Mouse (Mus musculus) limb, embryonic 10.5 days (tissue): ENCODE data around the gene Myo16. TPM values are rescaled to one million over a fixed set of nuclear protein-coding genes. Genes with fewer than 3 reads are reported as not detected.

ENCODE experiments used
- DNase-seq: peaks from one replicate; pipeline ENCODE4 v3.0.0-alpha.2; 2017; ENCODE audit warnings: low spot score
- H3K27ac ChIP-seq: fragments of 300-500 bp; sonication (generic); 2 replicates; pipeline ENCODE4 v1.5.1; 2016; ENCODE audit warnings: mild to moderate bottlenecking
- H3K27me3 ChIP-seq: fragments of 300-500 bp; sonication (generic); 2 replicates; pipeline ENCODE4 v1.6.1; 2016; ENCODE audit warnings: low read depth, mild to moderate bottlenecking; ENCODE audit not compliant: poor library complexity, severe bottlenecking
- H3K36me3 ChIP-seq: fragments of 300-500 bp; sonication (generic); 2 replicates; pipeline ENCODE4 v1.6.1; 2016; ENCODE audit warnings: mild to moderate bottlenecking, moderate library complexity
- H3K4me1 ChIP-seq: fragments of 300-500 bp; sonication (generic); 2 replicates; pipeline ENCODE4 v1.6.1; 2016
- H3K4me3 ChIP-seq: fragments of 300-500 bp; sonication (generic); 2 replicates; pipeline ENCODE4 v1.5.1; 2016; ENCODE audit warnings: mild to moderate bottlenecking, moderate library complexity
- H3K9me3 ChIP-seq: fragments of 300-500 bp; sonication (generic); replicated peaks from 2 replicates; pipeline ENCODE4 v1.6.1; 2016; ENCODE audit warnings: mild to moderate bottlenecking
- WGBS: fragments of 180-500 bp; shearing (Covaris S2); methylation state at CpG from one replicate; pipeline ENCODE4 v1.1.7; 2016; 5-methylcytosine and 5-hydroxymethylcytosine counted together
- polyA plus RNA-seq: library from polyadenylated mRNA; unstranded; fragments of >200 nt; fragmentation: Nextera tagmentation; extraction: Ambion mirVana; gene quantifications from 2 replicates; pipeline ENCODE4 v1.2.1, GENCODE M21; 2016

Gene Myo16
- polyA plus RNA-seq, 1 experiment from 2014 or later = 0.20 TPM

GRCm38 (mm10) chr8:10164959-10165358 lies 11.2 kb downstream of the Myo16 start:
- Histone ChIP-seq H3K27me3 (no peaks in the 10 kb centered on the region), H3K9me3 (no peaks in the 10 kb centered on the region), H3K4me3 (no peak overlapping the region), H3K36me3 (no peaks in the 10 kb centered on the region), H3K27ac (no peak overlapping the region), H3K4me1 (no peaks in the 10 kb centered on the region)
- DNase-seq = no peak
- WGBS = 76% methylated on average over 2 of the region's 2 CpGs

DNA sequence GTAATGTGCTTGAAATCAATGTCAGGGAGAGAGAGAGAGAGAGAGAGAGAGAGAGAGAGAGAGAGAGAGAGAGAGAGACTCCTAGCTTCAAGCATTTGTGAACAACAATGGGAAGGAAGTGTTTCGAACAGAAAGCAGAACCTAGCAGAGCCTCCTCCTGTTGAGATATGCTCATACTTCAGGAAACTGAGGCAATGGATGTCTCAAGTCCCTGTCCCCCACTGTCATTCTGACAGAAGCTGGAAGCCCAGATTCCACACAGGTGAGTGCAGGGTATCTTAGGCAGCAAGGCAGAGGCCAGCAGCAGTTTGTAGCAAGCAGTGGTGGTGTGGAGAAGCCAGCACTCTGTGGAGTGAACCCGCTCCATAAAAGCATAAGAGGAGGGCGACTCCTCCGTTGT lies 14.6 kb downstream of the Myo16 start:
- H3K36me3 ChIP-seq = no peaks in the 10 kb centered on the region
- H3K27me3 ChIP-seq = no peaks in the 10 kb centered on the region
- WGBS = 78% methylated on average over 4 of the region's 4 CpGs

DNA sequence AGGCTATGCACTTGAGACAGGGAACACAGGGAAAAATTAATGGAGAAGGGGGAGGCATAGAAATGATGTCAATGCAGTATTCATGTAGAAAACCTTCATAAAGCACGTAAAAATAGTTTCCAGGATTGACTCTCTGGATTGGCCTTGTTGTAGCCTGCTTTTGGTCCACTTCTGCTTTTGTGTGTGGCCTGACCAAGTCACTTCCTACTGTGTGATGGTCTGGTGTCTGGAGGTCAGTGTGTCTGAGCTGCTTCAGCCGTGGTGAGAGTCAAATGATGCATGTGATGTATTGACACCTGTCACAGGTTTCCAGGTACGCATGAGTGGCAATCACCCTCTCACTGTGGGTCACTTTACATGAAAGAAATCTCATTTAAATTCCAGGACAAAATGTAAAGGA lies 16.2 kb downstream of the Myo16 start:
- Histone ChIP-seq H3K4me1 (peaks cover 6% of the 10 kb centered on the region; the same call in 1 of the 2 replicates), H3K4me3 (no peak overlapping the region), H3K27me3 (no peaks in the 10 kb centered on the region), H3K27ac (no peak overlapping the region), H3K9me3 (no peaks in the 10 kb centered on the region), H3K36me3 (no peaks in the 10 kb centered on the region)
- WGBS = 81% methylated on average over 3 of the region's 3 CpGs
- no peak for DNase-seq

More for the DNA sequence above, 14.6 kb downstream of the Myo16 start:
- H3K9me3 ChIP-seq = no peaks in the 10 kb centered on the region
- no peak overlapping the region for H3K4me3 ChIP-seq
- H3K4me1 ChIP-seq = peaks cover 5% of the 10 kb centered on the region; the same call in 1 of the 2 replicates
- no peak overlapping the region for H3K27ac ChIP-seq
- DNase-seq = no peak

DNA sequence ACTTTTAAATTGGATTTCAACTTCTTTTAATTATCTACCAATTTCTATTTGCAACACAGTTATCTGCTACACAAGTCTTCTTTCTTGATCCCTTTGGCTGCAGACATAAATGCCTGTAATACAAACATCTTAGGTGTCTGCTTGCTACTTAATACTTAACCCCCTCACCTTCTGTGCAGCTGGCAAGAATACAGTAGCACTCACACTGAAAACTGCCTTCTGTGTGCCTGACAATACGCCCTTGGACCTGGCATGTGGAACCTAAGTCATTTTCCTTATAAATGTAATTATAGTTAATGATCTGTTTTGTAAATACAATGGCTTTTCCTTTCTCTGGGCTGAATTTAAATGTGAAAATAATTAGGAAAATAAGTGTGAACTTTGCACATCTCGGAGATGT lies 17.6 kb downstream of the Myo16 start:
- whole genome bisulfite sequencing = 80% methylated on average over 2 of the region's 2 CpGs
- Histone ChIP-seq H3K9me3 (no peaks in the 10 kb centered on the region), H3K36me3 (no peaks in the 10 kb centered on the region), H3K4me3 (no peak overlapping the region), H3K4me1 (peaks cover 6% of the 10 kb centered on the region; the same call in 1 of the 2 replicates), H3K27ac (no peak overlapping the region), H3K27me3 (no peaks in the 10 kb centered on the region)
- DNase-seq = no peak

DNA sequence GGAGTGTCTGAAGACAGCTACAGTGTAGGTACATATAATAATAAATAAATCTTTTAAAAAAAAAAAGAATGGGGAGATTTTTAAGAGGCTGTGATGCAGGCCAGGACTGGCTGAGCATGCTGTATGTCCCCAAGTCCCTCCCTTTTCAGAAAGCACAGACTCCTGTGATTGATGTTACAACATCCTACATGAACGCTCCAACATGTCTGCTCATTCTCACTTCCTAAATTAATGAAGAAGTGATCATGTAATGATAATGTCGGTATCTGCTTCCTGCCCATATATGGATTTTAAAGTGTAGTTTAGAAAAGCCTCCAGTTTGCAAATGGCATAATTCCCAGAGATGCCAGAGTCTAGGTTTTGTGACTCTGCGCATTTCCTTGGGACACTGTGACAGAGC lies 18.6 kb downstream of the Myo16 start:
- 92% methylated on average over 3 of the region's 3 CpGs for WGBS
- no peaks in the 10 kb centered on the region for H3K36me3 ChIP-seq
- H3K4me3 ChIP-seq = no peak overlapping the region
- H3K27me3 ChIP-seq = no peaks in the 10 kb centered on the region
- no peaks in the 10 kb centered on the region for H3K9me3 ChIP-seq
- no peak overlapping the region for H3K27ac ChIP-seq
- DNase-seq = no peak
- H3K4me1 ChIP-seq = peaks cover 6% of the 10 kb centered on the region; the same call in 1 of the 2 replicates

DNA sequence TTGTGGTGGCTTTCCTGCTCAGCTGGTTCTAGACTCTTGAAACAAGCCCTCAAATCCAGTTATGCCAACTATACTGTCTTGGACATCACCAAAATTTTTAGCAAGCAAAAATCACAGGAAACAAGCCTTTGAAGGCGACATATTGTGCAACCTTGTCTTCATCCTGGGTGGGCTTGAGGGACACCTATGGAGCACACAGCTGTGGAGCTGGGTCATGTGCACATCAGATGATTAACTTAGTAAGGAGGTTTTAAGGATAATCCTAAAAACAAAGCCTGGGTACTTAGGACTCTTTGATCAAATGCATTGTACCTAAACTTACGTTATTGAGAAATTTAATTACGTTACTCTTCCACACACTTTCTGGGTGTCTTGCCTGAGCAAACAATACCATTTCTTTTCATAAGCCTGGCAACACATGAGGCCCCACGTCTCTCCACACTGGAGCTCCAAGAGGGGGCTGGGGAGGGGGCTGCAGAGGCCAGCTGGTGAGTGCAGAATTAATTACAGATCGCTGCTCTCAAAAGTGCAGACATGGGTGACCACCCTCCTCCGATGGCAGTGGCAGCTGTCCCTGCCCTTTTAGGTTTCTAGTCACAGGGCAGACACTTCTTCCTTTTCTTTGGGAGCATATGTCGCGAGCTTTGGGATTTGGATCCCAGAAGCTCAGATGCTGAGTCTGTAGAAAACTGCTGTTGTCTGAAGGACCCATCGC lies 19.5 kb downstream of the Myo16 start:
- 67% methylated on average over 9 of the region's 9 CpGs for WGBS
- Histone ChIP-seq H3K4me3 (no peak overlapping the region), H3K27ac (no peak overlapping the region), H3K36me3 (no peaks in the 10 kb centered on the region), H3K4me1 (peaks cover 6% of the 10 kb centered on the region; the same call in 1 of the 2 replicates), H3K9me3 (no peaks in the 10 kb centered on the region), H3K27me3 (no peaks in the 10 kb centered on the region)
- DNase-seq = no peak

- H3K27ac ChIP-seq = no peak overlapping the region
- H3K36me3 ChIP-seq = no peaks in the 10 kb centered on the region
- H3K9me3 ChIP-seq = no peaks in the 10 kb centered on the region
- no peak for DNase-seq
- H3K4me1 ChIP-seq = peaks cover 6% of the 10 kb centered on the region; the same call in 1 of the 2 replicates
- no peak overlapping the region for H3K4me3 ChIP-seq
- 81% methylated on average over 5 of the region's 5 CpGs for WGBS
- H3K27me3 ChIP-seq = no peaks in the 10 kb centered on the region
Observed at GRCm38 (mm10) chr8:10174201-10174840, 20.6 kb downstream of the Myo16 start.

GRCm38 (mm10) chr8:10174841-10175680 lies 21.4 kb downstream of the Myo16 start:
- no peak overlapping the region for H3K27ac ChIP-seq
- DNase-seq = no peak
- WGBS = 90% methylated on average over 7 of the region's 7 CpGs
- no peaks in the 10 kb centered on the region for H3K36me3 ChIP-seq
- H3K4me3 ChIP-seq = no peak overlapping the region
- no peaks in the 10 kb centered on the region for H3K9me3 ChIP-seq
- peaks cover 6% of the 10 kb centered on the region; the same call in 1 of the 2 replicates for H3K4me1 ChIP-seq
- H3K27me3 ChIP-seq = no peaks in the 10 kb centered on the region

- no peak for DNase-seq
Observed at GRCm38 (mm10) chr8:10175976-10176375, 22.3 kb downstream of the Myo16 start.

GRCm38 (mm10) chr8:10177131-10177530 lies 23.4 kb downstream of the Myo16 start:
- no peaks in the 10 kb centered on the region for H3K9me3 ChIP-seq
- H3K27ac ChIP-seq = no peak overlapping the region
- 60% methylated on average over 4 of the region's 4 CpGs for WGBS
- no peak overlapping the region for H3K4me3 ChIP-seq
- H3K4me1 ChIP-seq = peaks cover 6% of the 10 kb centered on the region; the same call in 1 of the 2 replicates
- no peaks in the 10 kb centered on the region for H3K27me3 ChIP-seq
- no peak for DNase-seq
- H3K36me3 ChIP-seq = no peaks in the 10 kb centered on the region

More at GRCm38 (mm10) chr8:10175976-10176375, 22.3 kb downstream of the Myo16 start:
- H3K4me3 ChIP-seq = no peak overlapping the region
- H3K4me1 ChIP-seq = peaks cover 6% of the 10 kb centered on the region; the same call in 1 of the 2 replicates
- H3K9me3 ChIP-seq = no peaks in the 10 kb centered on the region
- WGBS = 78% methylated on average over 4 of the region's 4 CpGs
- H3K36me3 ChIP-seq = no peaks in the 10 kb centered on the region
- H3K27ac ChIP-seq = no peak overlapping the region
- no peaks in the 10 kb centered on the region for H3K27me3 ChIP-seq

- H3K36me3 ChIP-seq = no peaks in the 10 kb centered on the region
- H3K27me3 ChIP-seq = no peaks in the 10 kb centered on the region
- DNase-seq = no peak
- H3K4me3 ChIP-seq = no peak overlapping the region
- no peak overlapping the region for H3K27ac ChIP-seq
- no peaks in the 10 kb centered on the region for H3K4me1 ChIP-seq
- no peaks in the 10 kb centered on the region for H3K9me3 ChIP-seq
Observed at GRCm38 (mm10) chr8:10178986-10179385, 25.3 kb downstream of the Myo16 start.

DNA sequence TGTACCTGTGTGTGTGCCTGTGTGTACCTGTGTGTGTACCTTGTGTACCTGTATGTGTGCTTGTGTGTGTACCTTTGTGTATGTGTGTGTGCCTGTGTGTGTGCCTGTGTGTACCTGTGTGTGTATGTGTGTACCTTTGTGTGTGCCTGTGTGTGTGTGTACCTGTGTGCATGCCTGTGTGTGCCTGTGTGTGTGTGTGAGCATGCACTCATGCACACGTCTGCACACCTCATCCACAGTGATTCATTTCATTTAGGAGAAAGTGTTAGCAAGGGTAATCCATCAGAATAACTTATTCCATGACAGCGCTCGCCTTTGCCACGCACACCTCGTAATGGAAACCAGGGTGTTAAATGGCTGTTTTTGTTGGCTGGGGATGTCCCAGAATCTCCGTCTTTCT lies 36.9 kb downstream of the Myo16 start:
- Histone ChIP-seq H3K27me3 (no peaks in the 10 kb centered on the region), H3K4me1 (no peaks in the 10 kb centered on the region), H3K36me3 (no peaks in the 10 kb centered on the region), H3K9me3 (no peaks in the 10 kb centered on the region), H3K27ac (no peak overlapping the region), H3K4me3 (no peak overlapping the region)
- no peak for DNase-seq
- 92% methylated on average over 6 of the region's 6 CpGs for WGBS

- WGBS = 82% methylated on average over 7 of the region's 7 CpGs
- no peaks in the 10 kb centered on the region for H3K36me3 ChIP-seq
- DNase-seq = no peak
- no peak overlapping the region for H3K27ac ChIP-seq
- H3K9me3 ChIP-seq = no peaks in the 10 kb centered on the region
- H3K4me3 ChIP-seq = no peak overlapping the region
- H3K27me3 ChIP-seq = no peaks in the 10 kb centered on the region
- no peaks in the 10 kb centered on the region for H3K4me1 ChIP-seq
Observed at GRCm38 (mm10) chr8:10198164-10198563, 44.5 kb downstream of the Myo16 start.
